Mouse (Mus musculus) stomach, postnatal 0 days (tissue): ENCODE measurements at regions not wholly inside any gene's neighbourhood (a gene's known extent, or its start where the extent isn't known, plus 50 kb on each side); places are given as distances from the start of the nearest gene placed in this dataset.

Source experiments
- CTCF ChIP-seq: IDR thresholded peaks from 2 replicates; pipeline ENCODE4 v1.5.1; 2016; ENCODE audit warnings: antibody characterized with exemption, low read depth, mild to moderate bottlenecking, moderate library complexity
- EP300 ChIP-seq: optimal IDR thresholded peaks from 2 replicates; pipeline ENCODE3; 2016; ENCODE audit warnings: antibody characterized with exemption

- no peak for TF ChIP-seq EP300
- TF ChIP-seq CTCF: no peak
These were observed 52.5 kb upstream of the Gpc5 start for GRCm38 (mm10) chr14:115039524-115039923.
